Mouse (Mus musculus): ENCODE measurements around the gene Lbx1.

Gene Lbx1

GRCm38 (mm10) chr19:45235766-45236362 is at the start of gene Lbx1:
Gene Lbx1 (minus strand): TSS chr19:45235812.
- DNase-seq (ENCODE audit: low read depth, low spot score), result no peak

GRCm38 (mm10) chr19:45283302-45283701 is 47.7 kb upstream of the Lbx1 start:
- DNase-seq (ENCODE audit: low read depth, low spot score), result peak; percentile 46

GRCm38 (mm10) chr19:45276196-45276595 is 40.6 kb upstream of the Lbx1 start:
- no peak for DNase-seq (ENCODE audit: low read depth, low spot score)

GRCm38 (mm10) chr19:45271986-45272385 is 36.4 kb upstream of the Lbx1 start:
- DNase-seq (ENCODE audit: low read depth, low spot score), result no peak

GRCm38 (mm10) chr19:45262995-45263394 is 27.4 kb upstream of the Lbx1 start:
- DNase-seq (ENCODE audit: low read depth, low spot score), result no peak

GRCm38 (mm10) chr19:45257414-45258326 is 22.1 kb upstream of the Lbx1 start:
- DNase-seq (ENCODE audit: low read depth, low spot score), result no peak

- no peak for DNase-seq (ENCODE audit: low read depth, low spot score)
Observed at GRCm38 (mm10) chr19:45254806-45255205, 19.2 kb upstream of the Lbx1 start.

GRCm38 (mm10) chr19:45252436-45252835 is 16.8 kb upstream of the Lbx1 start:
- DNase-seq (ENCODE audit: low read depth, low spot score), result no peak

GRCm38 (mm10) chr19:45248691-45249090 is 13.1 kb upstream of the Lbx1 start:
- DNase-seq (ENCODE audit: low read depth, low spot score), result no peak

- DNase-seq (ENCODE audit: low read depth, low spot score), result peak; percentile 65
Observed at GRCm38 (mm10) chr19:45243918-45244700, 8.5 kb upstream of the Lbx1 start.

- DNase-seq (ENCODE audit: low read depth, low spot score), result no peak
Observed at GRCm38 (mm10) chr19:45243264-45243602, 7.6 kb upstream of the Lbx1 start.

- DNase-seq (ENCODE audit: low read depth, low spot score), result no peak
Observed at GRCm38 (mm10) chr19:45242348-45243263, 7.0 kb upstream of the Lbx1 start.

GRCm38 (mm10) chr19:45242017-45242347 is 6.4 kb upstream of the Lbx1 start:
- no peak for DNase-seq (ENCODE audit: low read depth, low spot score)

- no peak for DNase-seq (ENCODE audit: low read depth, low spot score)
Observed at GRCm38 (mm10) chr19:45240026-45240425, 4.4 kb upstream of the Lbx1 start.

GRCm38 (mm10) chr19:45239191-45239590 is 3.6 kb upstream of the Lbx1 start:
- no peak for DNase-seq (ENCODE audit: low read depth, low spot score)

GRCm38 (mm10) chr19:45237665-45238209 is 2.1 kb upstream of the Lbx1 start:
- DNase-seq (ENCODE audit: low read depth, low spot score), result no peak

- DNase-seq (ENCODE audit: low read depth, low spot score), result no peak
Observed at GRCm38 (mm10) chr19:45237099-45237498, 1.5 kb upstream of the Lbx1 start.

GRCm38 (mm10) chr19:45236363-45236942 is 841 bp upstream of the Lbx1 start:
- DNase-seq (ENCODE audit: low read depth, low spot score), result peak; percentile 54

- no peak for DNase-seq (ENCODE audit: low read depth, low spot score)
Observed at GRCm38 (mm10) chr19:45235331-45235741, 276 bp downstream of the Lbx1 start.

GRCm38 (mm10) chr19:45234771-45235231 is 811 bp downstream of the Lbx1 start:
- DNase-seq (ENCODE audit: low read depth, low spot score), result no peak
